Mouse (Mus musculus) intestine, embryonic 16.5 days (tissue): ENCODE data around the gene Snapc2. TPM values are rescaled to one million over a fixed set of nuclear protein-coding genes. Genes with fewer than 3 reads are reported as not detected.

Experiments used
- ATAC-seq: fragments of 200-750 bp; cut with Nextera tagmentation; 2 replicates; pipeline ENCODE4 v1.8.0; 2017; ENCODE audit warnings: moderate TSS enrichment, moderate library complexity
- H3K27ac ChIP-seq: fragments of 300-500 bp; sonication (generic); 2 replicates; pipeline ENCODE4 v1.5.1; 2014; ENCODE audit warnings: mild to moderate bottlenecking, low read length
- H3K27me3 ChIP-seq: fragments of 300-500 bp; sonication (generic); replicated peaks from 2 replicates; pipeline ENCODE4 v1.6.1; 2014; ENCODE audit warnings: low read length, control low read depth, mixed read lengths; ENCODE audit not compliant: control insufficient read depth, insufficient read depth
- H3K36me3 ChIP-seq: fragments of 300-500 bp; sonication (generic); 2 replicates; pipeline ENCODE4 v1.6.1; 2014; ENCODE audit warnings: low read length, control low read depth; ENCODE audit not compliant: control insufficient read depth, insufficient read depth
- H3K4me1 ChIP-seq: fragments of 300-500 bp; sonication (generic); 2 replicates; pipeline ENCODE4 v1.6.1; 2014; ENCODE audit warnings: low read length, control low read depth, mixed read lengths; ENCODE audit not compliant: control insufficient read depth, insufficient read depth
- H3K4me2 ChIP-seq: fragments of 300-500 bp; sonication (generic); 2 replicates; pipeline ENCODE4 v1.6.1; 2014; ENCODE audit warnings: low read depth, low read length, control low read depth
- H3K4me3 ChIP-seq: fragments of 300-500 bp; sonication (generic); 2 replicates; pipeline ENCODE4 v1.5.1; 2014; ENCODE audit warnings: mild to moderate bottlenecking, low read length
- H3K9ac ChIP-seq: fragments of 300-500 bp; sonication (generic); 2 replicates; pipeline ENCODE4 v1.6.1; 2014; ENCODE audit warnings: low read depth, low read length
- H3K9me3 ChIP-seq: fragments of 300-500 bp; sonication (generic); 2 replicates; pipeline ENCODE4 v1.6.1; 2016; ENCODE audit warnings: low read length, control low read depth; ENCODE audit not compliant: control insufficient read depth
- WGBS: fragments of 180-500 bp; shearing (Covaris S2); extraction: QIAGEN DNeasy Blood & Tissue Kit; methylation state at CpG from one replicate; pipeline ENCODE4 v1.1.7; 2014; 5-methylcytosine and 5-hydroxymethylcytosine counted together
- polyA plus RNA-seq: library from polyadenylated mRNA; unstranded; fragments of >200 nt; fragmentation: Nextera tagmentation; extraction: Ambion mirVana; gene quantifications from 2 replicates; pipeline ENCODE4 v1.2.1, GENCODE M21; 2015

The Snapc2 gene
- polyA plus RNA-seq, 1 experiment from 2014 or later: 43.5 TPM

DNA sequence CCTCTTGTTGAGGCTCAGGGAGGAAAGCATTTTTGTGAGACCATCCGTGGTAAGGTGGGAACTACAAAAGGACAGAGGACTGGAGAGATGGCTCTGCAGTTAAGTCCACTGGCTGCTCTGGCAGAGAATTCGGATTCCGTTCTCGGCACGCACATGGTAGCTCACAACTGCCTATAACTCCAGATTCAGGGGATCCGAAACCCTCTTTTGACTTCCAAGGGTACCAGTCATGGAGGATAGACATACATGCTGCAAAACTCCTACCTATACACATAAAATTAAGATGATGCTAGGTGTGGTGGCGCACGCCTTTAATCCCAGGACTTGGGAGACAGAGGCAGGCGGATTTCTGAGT lies 23.2 kb downstream of the Snapc2 start:
- WGBS: 28% methylated on average over 9 of the region's 9 CpGs
- peak overlapping the region; percentile 61; the same call in 1 of the 2 replicates for H3K27ac ChIP-seq
- ATAC-seq: peak; percentile 68; the same call in 1 of the 2 replicates
- no peaks in the 10 kb centered on the region for H3K9me3 ChIP-seq
- peaks cover 2% of the 10 kb centered on the region for H3K36me3 ChIP-seq
- H3K4me2 ChIP-seq: peak overlapping the region; percentile 77
- peak overlapping the region; percentile 83 for H3K9ac ChIP-seq
- H3K4me1 ChIP-seq: peaks cover 8% of the 10 kb centered on the region
- H3K27me3 ChIP-seq: no peaks in the 10 kb centered on the region
- H3K4me3 ChIP-seq: peak overlapping the region; percentile 86

DNA sequence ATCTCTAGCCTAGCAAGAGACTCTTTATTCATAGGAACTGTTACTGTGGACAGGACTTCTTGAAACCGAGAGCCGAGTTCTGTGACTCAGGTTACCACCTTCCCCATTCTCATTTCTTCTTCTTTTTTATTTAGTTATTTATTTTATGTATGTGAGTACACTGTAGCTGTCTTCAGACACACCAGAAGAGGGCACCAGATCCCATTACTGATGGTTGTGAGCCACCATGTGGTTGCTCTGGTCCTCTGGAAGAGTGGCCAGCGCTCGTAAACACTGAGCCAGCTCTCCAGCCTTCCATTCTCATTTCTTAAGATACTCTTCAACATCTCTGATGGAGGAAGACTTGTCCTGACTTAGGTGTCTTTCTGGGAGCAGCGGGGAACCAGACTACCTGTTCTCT lies 39.9 kb downstream of the Snapc2 start:
- Histone ChIP-seq H3K4me2 (no peak overlapping the region), H3K27me3 (no peaks in the 10 kb centered on the region), H3K27ac (no peak overlapping the region), H3K9ac (no peak overlapping the region), H3K36me3 (peaks cover 24% of the 10 kb centered on the region), H3K4me3 (no peak overlapping the region), H3K4me1 (no peaks in the 10 kb centered on the region), H3K9me3 (no peaks in the 10 kb centered on the region)
- WGBS: 89% methylated on average over 5 of the region's 5 CpGs
- ATAC-seq: no peak

DNA sequence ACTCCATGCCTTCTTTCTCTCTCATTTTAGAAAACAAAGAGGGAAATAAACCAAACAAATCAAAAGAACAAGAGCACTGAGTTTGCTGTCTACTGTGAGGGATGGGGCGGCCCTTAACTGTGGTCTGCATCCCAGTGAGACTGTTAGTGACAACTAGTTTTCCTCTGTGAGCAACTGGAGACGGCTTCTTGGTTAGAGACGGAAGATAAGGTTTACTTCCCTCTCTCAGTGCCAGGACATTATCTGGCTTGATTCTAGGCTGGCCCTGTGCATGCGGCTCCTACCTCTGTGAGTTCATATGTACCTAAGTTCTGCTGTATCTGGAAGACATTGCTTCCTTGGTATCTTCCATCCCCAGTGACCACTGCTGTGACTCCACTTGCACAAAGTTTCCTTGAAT lies 44.9 kb downstream of the Snapc2 start:
- no peaks in the 10 kb centered on the region for H3K27me3 ChIP-seq
- 94% methylated on average over 4 of the region's 4 CpGs for WGBS
- H3K4me3 ChIP-seq: no peak overlapping the region
- H3K27ac ChIP-seq: no peak overlapping the region
- peaks cover 47% of the 10 kb centered on the region for H3K36me3 ChIP-seq
- no peaks in the 10 kb centered on the region for H3K4me1 ChIP-seq
- no peak for ATAC-seq
- H3K9me3 ChIP-seq: no peaks in the 10 kb centered on the region
- no peak overlapping the region for H3K4me2 ChIP-seq
- H3K9ac ChIP-seq: no peak overlapping the region

DNA sequence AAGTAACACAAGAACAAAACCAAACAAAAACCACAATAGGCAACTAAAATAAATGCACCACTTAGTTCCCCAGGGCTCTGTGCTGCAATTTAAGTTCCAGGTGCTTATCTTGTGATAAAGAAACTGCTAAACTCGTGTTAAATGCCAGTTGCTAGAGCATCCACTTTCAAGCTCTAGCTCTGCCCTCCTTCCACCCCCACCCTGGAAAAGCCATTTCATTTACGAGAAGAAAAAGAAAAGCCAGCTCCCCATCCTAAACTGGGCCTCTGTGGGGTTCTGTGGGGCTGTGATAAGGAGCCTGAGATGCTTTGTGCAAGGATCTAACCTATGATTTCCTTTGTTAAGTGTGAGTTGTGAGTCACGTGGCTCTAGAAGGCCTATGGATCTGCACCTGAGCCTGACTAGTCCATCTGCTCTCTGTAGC lies 51.3 kb downstream of the Snapc2 start:
- Histone ChIP-seq H3K4me3 (no peak overlapping the region), H3K9ac (no peak overlapping the region), H3K9me3 (no peaks in the 10 kb centered on the region), H3K4me1 (no peaks in the 10 kb centered on the region), H3K36me3 (peaks cover 42% of the 10 kb centered on the region), H3K4me2 (no peak overlapping the region), H3K27me3 (no peaks in the 10 kb centered on the region), H3K27ac (no peak overlapping the region)
- ATAC-seq: no peak
- WGBS: 72% methylated on average over 3 of the region's 3 CpGs

Other genes with a start within 250 kb of the Snapc2 start
- 0.21 TPM in 1 of 2 replicates, not detected in the other for gene Cd209f, start 147.2 kb upstream of the Snapc2 start, polyA plus RNA-seq
- not detected in 2 replicates for gene Cd209g, start 119.0 kb upstream of the Snapc2 start, polyA plus RNA-seq
- 19.1 and 19.2 TPM in 2 replicates for gene Evi5l, start 86.5 kb upstream of the Snapc2 start, polyA plus RNA-seq
- gene Prr36, start 35.6 kb upstream of the Snapc2 start, polyA plus RNA-seq: 2.8 and 3.2 TPM in 2 replicates
- gene Lrrc8e, start 26.3 kb upstream of the Snapc2 start, polyA plus RNA-seq: 2.6 and 2.8 TPM in 2 replicates
- gene Map2k7, start 14.3 kb upstream of the Snapc2 start, polyA plus RNA-seq: 17.8 and 18.8 TPM in 2 replicates
- 0.64 and 0.70 TPM in 2 replicates for gene Gm49320, start 14.2 kb upstream of the Snapc2 start, polyA plus RNA-seq
- 2.4 and 2.9 TPM in 2 replicates for gene Tgfbr3l, start 4.9 kb upstream of the Snapc2 start, polyA plus RNA-seq
- gene Ctxn1, start 6.2 kb downstream of the Snapc2 start, polyA plus RNA-seq: 52.8 and 55.0 TPM in 2 replicates
- 73.5 and 74.6 TPM in 2 replicates for gene Timm44, start 22.8 kb downstream of the Snapc2 start, polyA plus RNA-seq
- gene Ccl25, start 72.1 kb downstream of the Snapc2 start, polyA plus RNA-seq: 142 and 168 TPM in 2 replicates
- gene Elavl1, start 72.3 kb downstream of the Snapc2 start, polyA plus RNA-seq: 162 and 177 TPM in 2 replicates
- 14.9 and 17.0 TPM in 2 replicates for gene Cers4, start 239.9 kb downstream of the Snapc2 start, polyA plus RNA-seq